Mouse (Mus musculus) left cerebral cortex, postnatal 14 days (tissue): ENCODE data around the gene Timp3. TPM values are rescaled to one million over a fixed set of nuclear protein-coding genes. Genes with fewer than 3 reads are reported as not detected.
A peak's percentile ranks its signal among the peaks of the same experiment; 100 is the strongest.
"Not testable (repeated sequence)": the region's sequence is repeated elsewhere in the genome, so short reads cannot be mapped to it uniquely, and the experiment has no call there.

ENCODE experiments used
- DNase-seq, 2 experiments: peaks; one replicate each; pipeline ENCODE4 v3.0.0; 2021 to 2022; ENCODE audit warnings: low spot score in 2 of 2, mixed read lengths in 1 of 2
- intact Hi-C: fragments of 180-260 bp; cut with DNase I; formaldehyde crosslinking; loops from one replicate; pipeline ENCODE4 v1.15.1; 2025
- total RNA-seq, 2 experiments: library from RNA; stranded (reverse); gene quantifications; 2 replicates each; pipeline ENCODE4 v1.2.3; 2021

Gene Timp3
- total RNA-seq, 2 experiments from 2014 or later, result 49.1 to 51.5 TPM

DNA sequence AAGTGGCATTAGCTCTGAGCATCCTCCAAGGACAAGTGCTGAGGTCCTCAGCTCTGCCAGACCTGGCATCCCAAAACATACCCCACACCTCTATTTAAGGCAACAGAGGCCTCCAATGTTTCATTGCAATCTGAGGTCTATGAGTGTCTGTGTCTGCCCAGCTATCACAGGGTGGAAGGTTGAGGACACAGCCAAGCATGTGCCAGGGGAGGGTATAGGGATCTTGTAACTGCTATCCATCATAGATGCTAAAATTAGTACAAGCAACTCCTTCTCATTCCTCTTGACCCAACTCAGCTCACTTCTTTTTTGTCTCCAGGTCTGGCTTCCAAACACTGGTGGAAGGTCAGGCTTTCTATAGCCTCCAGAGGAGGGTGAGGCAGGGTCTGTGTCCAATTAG, 71.4 kb downstream of the Timp3 start:
- intact Hi-C loops, result no loop called here
- no peak for DNase-seq

DNA sequence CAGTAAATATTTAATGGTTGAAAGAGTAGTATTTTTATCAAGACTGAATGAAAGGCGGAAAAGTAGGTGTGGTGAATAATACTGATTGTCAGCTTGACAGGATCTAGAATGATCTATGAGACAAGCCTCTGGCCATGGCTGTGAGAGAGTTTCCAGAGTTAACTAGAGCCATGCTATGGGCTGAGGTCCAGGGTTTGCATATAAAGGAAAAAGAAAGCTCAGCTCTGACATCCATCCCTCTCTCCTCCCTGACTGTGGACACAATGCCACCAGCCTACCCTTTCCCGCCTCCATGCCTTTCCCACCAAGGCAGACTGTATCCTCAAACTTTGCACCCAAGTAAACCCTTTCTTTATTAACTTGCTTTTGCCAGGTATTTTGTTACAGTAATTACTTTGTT, 73.9 kb downstream of the Timp3 start:
- intact Hi-C loops, result no loop called here
- DNase-seq, result no peak

DNA sequence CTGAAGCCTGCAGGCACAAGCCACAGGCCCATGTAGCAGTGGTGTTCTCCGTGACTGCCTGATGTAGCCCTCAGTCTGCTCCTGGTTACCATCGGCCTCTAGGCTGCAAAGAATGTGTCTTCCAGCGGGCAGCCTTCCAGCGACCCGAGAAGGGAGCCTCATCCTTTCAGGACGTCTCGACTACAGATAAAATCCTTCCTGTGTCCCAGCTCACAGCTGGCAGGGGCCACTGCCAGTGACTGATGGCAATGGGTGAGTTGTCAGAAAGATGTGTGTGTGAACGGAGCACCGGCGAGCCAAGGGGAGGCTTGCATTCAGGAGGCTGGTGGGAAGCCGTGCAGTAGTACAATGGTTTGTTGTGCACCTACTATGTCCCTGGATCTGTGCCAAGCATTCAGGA, 75.7 kb downstream of the Timp3 start:
- intact Hi-C loops, result no loop called here
- DNase-seq, result peak; percentile 17 to 36

DNA sequence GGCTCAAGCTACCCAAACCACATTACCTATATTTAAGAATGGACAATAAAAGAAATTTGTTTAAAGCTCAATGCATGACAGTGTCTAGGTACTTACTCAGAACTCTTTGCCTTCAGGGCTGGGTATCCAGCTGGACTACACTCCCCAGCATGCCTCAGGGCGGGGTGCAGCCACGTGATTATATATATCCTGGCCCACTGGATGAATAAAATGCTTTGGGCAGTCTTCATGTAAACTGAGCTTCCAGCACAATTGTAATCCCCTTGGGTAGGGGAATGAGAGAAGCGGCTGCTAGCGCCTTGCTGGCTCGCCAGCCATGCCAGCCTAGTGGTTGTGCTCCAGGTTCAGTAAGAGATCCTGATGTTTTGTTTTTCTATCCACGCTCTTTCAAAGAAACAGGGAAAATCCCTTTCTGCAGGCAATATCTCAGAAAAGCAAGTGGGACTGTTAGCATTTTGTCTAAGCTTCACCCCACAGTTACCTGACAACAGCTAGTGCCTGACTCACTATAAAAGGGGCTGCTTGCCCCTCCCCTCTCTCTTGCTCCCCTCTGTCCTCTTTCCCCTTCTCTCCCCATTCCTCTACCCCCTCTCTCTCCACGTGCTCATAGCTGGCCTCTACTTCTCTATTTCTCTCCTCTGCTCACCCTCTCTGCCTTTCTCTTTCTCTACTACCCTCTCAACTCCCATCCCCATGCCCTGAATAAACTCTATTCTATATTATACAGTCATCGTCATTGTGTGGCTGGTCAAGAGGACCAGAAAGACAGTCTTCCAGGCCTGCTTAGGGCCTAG, 76.4 kb downstream of the Timp3 start:
- intact Hi-C loops, result no loop called here
- no peak for DNase-seq

DNA sequence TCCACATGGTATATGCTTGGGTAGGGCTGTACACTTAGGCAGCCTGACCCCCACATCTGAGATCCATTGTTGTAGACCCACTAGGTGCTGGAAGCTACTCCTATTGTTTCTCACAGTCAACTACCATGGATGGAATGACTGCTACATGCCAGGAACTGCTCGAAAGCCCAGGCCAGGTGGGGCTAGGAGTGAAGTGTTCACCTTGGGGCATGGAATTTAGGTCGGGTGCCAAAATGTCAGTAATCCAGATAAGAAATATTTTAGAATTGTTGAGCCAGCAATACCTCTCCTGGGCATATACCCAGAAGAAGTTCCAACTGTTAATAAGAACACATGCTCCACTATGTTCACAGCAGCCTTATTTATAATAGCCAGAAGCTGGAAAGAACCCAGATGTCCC, 78.6 kb downstream of the Timp3 start:
- intact Hi-C loops, DNase-seq: not testable (repeated sequence)

DNA sequence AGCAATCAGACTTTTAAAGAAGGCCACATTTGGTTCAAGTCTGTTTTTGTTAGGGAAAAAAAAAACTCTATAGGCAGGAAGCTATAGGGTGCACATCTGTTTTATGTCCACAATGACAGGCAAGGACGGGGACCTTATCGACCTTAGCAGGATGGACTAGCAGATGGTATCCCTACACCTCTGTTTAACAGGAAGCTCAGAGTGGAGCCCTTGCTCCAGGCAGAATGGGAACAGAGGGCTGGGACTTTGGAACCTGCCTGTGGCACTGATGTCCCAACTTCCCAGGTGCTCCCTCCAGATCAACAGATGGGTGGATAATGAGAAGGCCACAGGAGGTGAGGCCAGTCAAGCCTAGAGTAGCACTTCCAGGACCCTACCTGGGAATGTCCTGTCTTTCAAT, 80.5 kb downstream of the Timp3 start:
- DNase-seq, result no peak
- intact Hi-C loops, result no loop called here

DNA sequence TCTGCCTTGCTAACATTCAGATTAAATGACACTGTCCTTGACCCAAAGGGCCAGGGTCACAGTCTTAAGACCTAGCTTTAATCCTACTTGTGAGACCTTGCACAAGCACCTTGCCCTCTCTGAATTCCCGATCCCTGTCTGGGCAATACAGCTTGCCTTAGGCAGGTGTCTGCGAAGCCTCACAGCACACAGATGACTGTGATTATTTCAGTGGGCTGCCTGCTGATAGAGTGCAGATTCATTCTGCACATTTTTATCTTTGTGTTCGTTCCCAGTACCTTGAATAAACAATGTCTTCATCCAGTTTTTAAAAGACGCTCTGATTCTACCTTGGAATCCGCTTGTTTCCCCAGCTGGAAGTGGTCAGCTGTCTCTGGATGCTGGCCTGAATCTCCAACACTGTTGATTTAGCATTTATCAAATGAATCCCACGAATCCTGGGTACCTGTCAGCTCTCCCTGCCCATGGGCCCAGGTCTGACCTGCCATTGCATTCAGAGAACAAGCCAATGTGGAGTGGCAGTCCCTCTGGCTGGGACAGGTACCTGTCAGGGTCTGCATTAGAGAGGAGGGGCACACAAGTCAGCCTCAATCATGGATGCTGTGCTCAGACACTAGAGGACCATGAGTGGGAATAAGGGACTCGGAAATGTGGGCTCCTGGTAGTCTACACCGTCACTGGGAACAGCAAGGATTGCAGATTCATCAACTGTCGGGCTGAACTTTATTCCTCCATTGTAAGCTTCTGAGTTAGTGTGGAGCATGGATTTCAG, 81.2 kb downstream of the Timp3 start:
- intact Hi-C loops, result no loop called here
- DNase-seq, result no peak

DNA sequence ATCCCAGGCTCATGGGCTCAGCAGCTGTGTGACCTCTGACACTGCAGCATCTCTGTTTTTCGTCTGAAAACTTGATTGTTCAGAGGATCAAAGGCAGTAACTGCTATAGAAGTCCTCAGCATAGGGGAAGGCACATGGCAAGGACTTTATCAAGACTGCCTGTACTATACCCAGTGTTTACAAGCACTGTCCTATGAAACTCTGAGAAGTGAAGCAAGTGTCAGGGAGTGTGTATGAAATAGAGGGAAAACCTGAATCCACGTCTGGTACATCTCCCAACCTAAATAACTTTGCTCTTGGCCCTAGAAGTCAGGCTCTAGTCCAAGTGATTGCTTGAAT, 81.7 kb downstream of the Timp3 start:
- intact Hi-C loops, result no loop called here
- DNase-seq, result no peak

DNA sequence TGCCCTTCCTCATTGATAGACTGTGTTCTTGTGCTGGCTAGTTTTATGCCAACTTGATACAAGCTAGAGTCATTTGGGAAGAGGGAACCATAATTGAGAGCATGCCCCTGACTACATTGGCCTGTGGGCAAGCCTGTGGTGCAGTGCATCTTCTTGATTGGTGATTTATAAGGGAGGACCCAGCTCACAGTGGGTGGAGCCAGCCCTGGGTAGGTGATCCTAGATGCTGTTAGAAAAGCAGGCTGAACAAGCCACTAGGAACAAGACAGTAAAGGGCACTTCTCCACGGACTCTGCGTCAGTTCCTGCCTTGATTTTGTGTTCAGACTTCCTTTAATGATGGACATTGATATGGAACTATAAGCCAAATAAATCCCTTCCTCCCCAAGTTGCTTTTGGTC, 84.5 kb downstream of the Timp3 start:
- DNase-seq, result no peak
- intact Hi-C loops, result no loop called here

DNA sequence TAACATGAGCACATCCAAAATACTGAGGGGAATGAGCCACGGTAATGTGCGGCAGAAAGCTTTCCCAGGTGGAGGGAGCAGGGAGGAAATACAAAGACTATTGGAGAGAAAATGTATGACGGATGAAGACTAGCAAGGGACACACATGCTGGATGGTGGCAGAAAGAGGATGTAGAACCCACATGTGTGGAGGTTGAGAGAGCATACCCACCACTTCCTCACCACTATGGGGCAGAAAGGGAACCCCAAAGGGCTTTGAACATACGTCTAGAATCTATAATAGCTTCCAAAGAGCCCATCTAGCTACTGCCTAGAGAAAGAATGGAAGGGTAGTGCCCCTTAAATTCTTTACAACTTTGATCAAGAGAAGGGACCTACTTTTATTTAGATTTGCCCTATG, 85.5 kb downstream of the Timp3 start:
- no peak for DNase-seq
- intact Hi-C loops, result no loop called here

DNA sequence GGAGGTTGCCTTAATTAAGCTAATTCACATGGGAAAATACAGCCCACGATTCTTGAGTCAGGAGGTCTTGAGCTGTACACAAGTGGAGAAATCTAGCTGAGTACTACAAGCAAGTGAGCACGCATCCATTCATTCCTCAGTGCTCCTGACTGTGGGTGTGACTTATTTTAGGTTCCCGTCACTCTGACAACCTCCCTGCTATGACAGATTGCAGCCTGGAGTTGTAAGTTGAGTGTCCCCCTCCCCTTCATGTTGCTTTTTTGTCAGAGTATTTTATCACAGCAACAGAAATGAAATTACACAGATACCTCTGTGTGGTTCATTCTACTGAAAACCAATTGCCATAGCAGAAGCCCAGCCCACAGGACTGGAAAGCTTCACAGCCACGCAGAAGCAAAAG, 86.1 kb downstream of the Timp3 start:
- intact Hi-C loops, result no loop called here
- DNase-seq, result no peak

DNA sequence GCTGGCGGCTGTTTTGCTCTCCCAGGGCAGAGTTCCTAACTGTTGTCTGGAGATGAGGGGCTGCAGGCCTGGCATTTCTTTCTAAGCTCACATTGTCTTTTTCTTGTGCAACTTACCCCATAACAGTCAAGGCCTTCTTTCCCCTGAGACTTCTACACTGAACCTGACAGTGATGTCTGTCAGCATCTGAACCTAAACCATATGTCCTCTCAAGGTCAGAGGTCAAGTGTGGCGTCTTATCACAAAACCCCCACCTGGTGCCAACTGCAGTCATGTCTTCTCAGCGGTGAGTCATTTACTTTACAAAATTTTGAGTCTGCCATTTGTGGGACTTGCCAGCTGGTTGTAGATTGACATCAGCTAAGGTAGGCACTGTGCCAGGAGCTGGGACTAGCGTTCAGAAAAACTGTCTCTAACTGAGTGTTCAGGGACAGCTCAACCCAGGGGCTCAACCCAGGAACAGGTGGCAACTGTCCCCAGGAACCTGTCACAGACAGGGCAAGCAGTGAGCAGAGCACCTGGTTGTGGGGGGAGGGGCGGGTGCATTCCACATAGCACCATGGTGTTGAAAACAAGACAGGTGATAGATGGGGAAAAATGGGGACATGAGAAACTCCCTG, 87.8 kb downstream of the Timp3 start:
- intact Hi-C loops, result no loop called here

DNA sequence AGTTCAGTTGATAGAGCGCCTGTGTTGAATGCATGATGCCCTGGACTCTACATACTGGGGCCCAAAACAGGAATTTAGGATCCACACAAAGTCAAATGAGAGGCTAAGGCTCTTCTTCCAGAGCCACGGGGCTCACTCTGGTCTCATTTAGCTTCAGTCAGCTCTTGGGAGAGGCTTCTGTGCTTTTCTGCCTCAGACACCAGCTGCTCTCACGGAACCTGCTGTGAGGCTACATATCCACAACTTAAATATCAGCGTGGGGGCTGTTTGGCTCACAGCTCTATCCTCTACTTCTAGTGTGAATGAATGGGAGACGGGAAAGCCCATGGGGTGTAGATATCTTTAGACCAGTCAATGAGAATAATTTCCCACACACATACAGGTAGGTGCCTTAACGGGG, 88.6 kb downstream of the Timp3 start:
- DNase-seq, result peak; percentile 61 to 82
- intact Hi-C loops, result no loop called here

More for the DNA sequence above, 87.8 kb downstream of the Timp3 start:
- peak; percentile 44 to 51 for DNase-seq

DNA sequence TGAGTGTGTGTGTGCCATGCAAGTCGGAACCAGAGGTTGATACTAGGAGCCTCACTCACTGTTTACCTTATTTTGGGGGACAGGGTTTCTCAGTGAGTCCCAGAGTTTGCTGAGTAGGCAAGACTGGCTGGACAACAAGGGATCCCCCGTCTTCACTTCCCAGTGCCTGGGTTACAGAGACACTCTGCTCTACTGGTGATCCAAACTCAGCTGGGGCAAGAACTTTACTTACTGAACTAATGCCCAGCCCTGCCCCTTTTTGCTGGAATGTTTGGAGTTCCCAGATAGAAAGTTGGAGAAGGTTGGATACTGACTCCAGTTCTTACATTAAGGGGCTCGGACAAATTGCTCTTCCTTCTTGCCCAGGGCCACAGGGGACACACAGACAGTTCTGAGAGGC, 89.2 kb downstream of the Timp3 start:
- DNase-seq, result no peak
- intact Hi-C loops, result no loop called here

DNA sequence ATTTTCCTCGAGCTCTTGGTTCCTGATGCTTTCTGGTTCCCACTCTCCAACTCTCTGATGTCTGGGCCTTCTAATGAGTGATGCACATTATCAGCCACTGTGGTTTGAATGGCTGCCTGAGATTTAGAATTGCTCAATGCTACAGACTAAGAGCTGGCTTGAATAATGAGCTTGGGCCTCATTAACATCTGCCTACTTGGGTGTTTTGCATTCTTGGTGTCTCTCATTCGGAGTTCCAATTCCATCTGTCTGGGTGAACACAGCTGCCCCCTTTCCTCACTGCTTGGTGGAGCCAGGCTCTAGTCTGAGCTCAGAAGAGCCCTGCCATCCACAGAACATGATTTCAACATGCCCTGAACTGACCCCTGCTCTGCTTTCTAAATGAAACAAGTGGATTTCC, 89.7 kb downstream of the Timp3 start:
- DNase-seq, result peak; percentile 9 to 37
- intact Hi-C loops, result no loop called here

DNA sequence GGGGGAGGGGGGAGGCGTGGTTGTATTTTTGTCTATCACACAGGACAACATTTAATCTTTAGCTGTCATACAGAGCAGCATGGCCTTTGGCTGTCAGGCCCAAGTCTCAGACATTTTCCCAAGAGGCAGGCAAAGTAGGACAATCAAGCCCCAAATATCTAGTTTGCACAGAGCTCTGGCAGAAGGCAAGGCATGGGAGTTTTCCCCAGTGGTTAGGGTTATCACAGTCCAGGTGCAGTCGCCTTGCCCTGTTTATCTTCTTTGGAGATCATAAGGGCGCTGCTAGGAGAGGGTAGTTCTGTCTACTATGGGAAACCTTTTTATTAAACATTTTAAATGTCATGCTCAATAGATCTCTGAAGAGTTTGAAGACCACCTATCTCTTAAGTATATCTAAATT, 92.2 kb downstream of the Timp3 start:
- no peak for DNase-seq
- intact Hi-C loops, result no loop called here

DNA sequence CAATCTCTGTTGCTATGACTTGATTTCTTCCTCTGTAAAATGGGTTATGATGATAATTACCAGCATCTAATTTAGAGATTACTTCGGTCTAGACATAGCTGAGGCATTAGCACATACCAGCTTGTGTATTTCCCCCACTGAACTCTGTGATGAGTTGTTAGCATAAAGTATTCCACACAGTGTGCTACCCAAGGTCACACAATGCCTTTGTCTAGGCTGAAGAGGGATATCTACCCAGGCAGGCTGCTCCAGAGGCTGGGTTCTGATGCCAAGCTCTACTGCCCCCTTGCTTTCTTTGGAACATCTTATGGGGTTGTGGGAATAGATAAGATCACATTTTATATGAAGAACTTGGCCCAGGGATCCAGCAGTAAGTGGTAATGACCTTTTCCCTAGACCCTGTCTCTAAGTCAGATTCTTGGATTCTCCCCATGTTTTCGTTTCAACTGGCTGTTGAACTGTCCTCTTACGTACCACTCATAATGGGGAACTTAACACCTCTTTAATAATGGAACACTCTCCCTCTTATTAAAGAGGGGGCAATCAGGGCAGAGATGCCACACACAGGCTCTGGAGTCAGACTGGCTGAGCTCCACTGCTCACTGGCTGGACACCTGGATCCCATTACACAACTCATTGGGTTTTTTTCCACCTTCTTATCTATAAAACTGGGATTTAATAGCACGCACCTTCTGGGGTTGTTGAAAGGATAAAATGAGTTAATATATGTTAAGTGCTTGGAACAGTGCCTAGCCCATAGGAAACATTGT, 97.6 kb downstream of the Timp3 start:
- intact Hi-C loops, result no loop called here
- DNase-seq, result no peak

DNA sequence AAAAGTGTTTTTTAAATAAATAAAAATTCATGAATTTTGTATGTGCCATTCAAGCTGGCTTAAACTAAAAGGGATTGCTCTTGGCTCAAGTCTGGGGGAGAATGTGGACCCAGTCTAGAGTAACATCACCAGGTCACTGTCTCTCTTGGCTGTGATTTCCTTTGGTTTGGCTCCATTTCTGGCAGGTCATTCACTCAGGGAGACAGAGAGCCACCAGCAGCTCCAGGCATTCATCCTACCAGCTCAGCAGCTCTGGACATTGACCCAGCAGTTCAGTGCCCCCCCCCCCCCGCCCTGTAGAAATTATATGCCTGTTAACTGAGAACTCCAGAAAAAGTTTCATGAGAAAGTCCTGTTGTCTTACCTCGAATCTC, 98.2 kb downstream of the Timp3 start:
- intact Hi-C loops, result no loop called here
- no peak for DNase-seq
